Mouse (Mus musculus): ENCODE results near the gene Elovl1. TPM values are rescaled to one million over a fixed set of nuclear protein-coding genes. Genes with fewer than 3 reads are reported as not detected.

Elovl1 gene
- polyA plus RNA-seq (2021) = 63.5 TPM

- ChIA-PET CTCF (interaction anchor here (1.0 kb wide), 1 partner anchor 139 kb away, joined by 4 read pairs; no protein-coding TSS in a partner anchor), POLR2A (interaction anchor here (0.6 to 1.8 kb wide), 4 partner anchors 8 to 844 kb away, joined by 3 to 7 read pairs (median 4); partner anchors contain the start of gene Cdc20)
- in situ Hi-C loops (cut with MboI; ENCODE audit: low pct_unique_long_range_greater_than_20kb) = no loop called here
- no peak for TF ChIP-seq CTCF (IDR thresholded peaks at IDR 0.05)
- DNase-seq (ENCODE audit: low read depth, low spot score) (no peak), ATAC-seq (peak; percentile 91)
- H3K27me3 ChIP-seq = no peaks in the 10 kb centered on the region
Observed at GRCm38 (mm10) chr4:118427768-118428451, at the start of gene Elovl1. Gene Elovl1 (plus strand): TSS chr4:118428093.

- ChIA-PET CTCF (no interaction called here), POLR2A (no interaction called here)
- no peak for TF ChIP-seq CTCF (IDR thresholded peaks at IDR 0.05)
- no peak for ATAC-seq
- DNase-seq (ENCODE audit: low read depth, low spot score) = no peak
- in situ Hi-C loops (cut with MboI; ENCODE audit: low pct_unique_long_range_greater_than_20kb) = no loop called here
- no peaks in the 10 kb centered on the region for H3K27me3 ChIP-seq
Observed at GRCm38 (mm10) chr4:118383271-118383670, 44.6 kb upstream of the Elovl1 start.

GRCm38 (mm10) chr4:118387316-118387715 is 40.6 kb upstream of the Elovl1 start:
- ChIA-PET POLR2A (no interaction called here), CTCF (no interaction called here)
- ATAC-seq = no peak
- no peaks in the 10 kb centered on the region for H3K27me3 ChIP-seq
- DNase-seq (ENCODE audit: low read depth, low spot score) = no peak
- TF ChIP-seq CTCF (IDR thresholded peaks at IDR 0.05) = no peak
- in situ Hi-C loops (cut with MboI; ENCODE audit: low pct_unique_long_range_greater_than_20kb) = no loop called here

GRCm38 (mm10) chr4:118390146-118390545 is 37.7 kb upstream of the Elovl1 start:
- no peak for TF ChIP-seq CTCF (IDR thresholded peaks at IDR 0.05)
- no peak for ATAC-seq
- POLR2A ChIA-PET = no interaction called here
- in situ Hi-C loops (cut with MboI; ENCODE audit: low pct_unique_long_range_greater_than_20kb) = no loop called here
- CTCF ChIA-PET = interaction anchor here (1.5 kb wide), 1 partner anchor 11 kb away, joined by 4 read pairs; no protein-coding TSS in a partner anchor
- no peak for DNase-seq (ENCODE audit: low read depth, low spot score)
- no peaks in the 10 kb centered on the region for H3K27me3 ChIP-seq

GRCm38 (mm10) chr4:118394505-118394904 is 33.4 kb upstream of the Elovl1 start:
- ChIA-PET POLR2A (interaction anchor here (1.3 kb wide), 1 partner anchor 12 kb away, joined by 3 read pairs; no protein-coding TSS in a partner anchor), CTCF (no interaction called here)
- DNase-seq (ENCODE audit: low read depth, low spot score) (no peak), ATAC-seq (no peak)
- no peaks in the 10 kb centered on the region for H3K27me3 ChIP-seq
- in situ Hi-C loops (cut with MboI; ENCODE audit: low pct_unique_long_range_greater_than_20kb) = no loop called here
- TF ChIP-seq CTCF (IDR thresholded peaks at IDR 0.05) = no peak

GRCm38 (mm10) chr4:118395289-118395688 is 32.6 kb upstream of the Elovl1 start:
- no peaks in the 10 kb centered on the region for H3K27me3 ChIP-seq
- POLR2A ChIA-PET = no interaction called here
- DNase-seq (ENCODE audit: low read depth, low spot score) = no peak
- ATAC-seq = no peak
- CTCF ChIA-PET = no interaction called here
- no peak for TF ChIP-seq CTCF (IDR thresholded peaks at IDR 0.05)
- in situ Hi-C loops (cut with MboI; ENCODE audit: low pct_unique_long_range_greater_than_20kb) = no loop called here

- in situ Hi-C loops (cut with MboI; ENCODE audit: low pct_unique_long_range_greater_than_20kb) = no loop called here
- TF ChIP-seq CTCF (IDR thresholded peaks at IDR 0.05) = no peak
- POLR2A ChIA-PET = no interaction called here
- H3K27me3 ChIP-seq = no peaks in the 10 kb centered on the region
- DNase-seq (ENCODE audit: low read depth, low spot score) = no peak
- CTCF ChIA-PET = no interaction called here
- no peak for ATAC-seq
Observed at GRCm38 (mm10) chr4:118396433-118396832, 31.5 kb upstream of the Elovl1 start.

GRCm38 (mm10) chr4:118398400-118398799 is 29.5 kb upstream of the Elovl1 start:
- in situ Hi-C loops (cut with MboI; ENCODE audit: low pct_unique_long_range_greater_than_20kb) = no loop called here

GRCm38 (mm10) chr4:118401421-118401820 is 26.5 kb upstream of the Elovl1 start:
- no peak for TF ChIP-seq CTCF (IDR thresholded peaks at IDR 0.05)
- POLR2A ChIA-PET = no interaction called here
- ATAC-seq = no peak
- CTCF ChIA-PET = interaction anchor here (1.5 kb wide), 2 partner anchors 11 to 20 kb away, joined by 3 to 4 read pairs; no protein-coding TSS in a partner anchor
- in situ Hi-C loops (cut with MboI; ENCODE audit: low pct_unique_long_range_greater_than_20kb) = no loop called here
- H3K27me3 ChIP-seq = no peaks in the 10 kb centered on the region
- DNase-seq (ENCODE audit: low read depth, low spot score) = no peak

More at GRCm38 (mm10) chr4:118398400-118398799, 29.5 kb upstream of the Elovl1 start:
- TF ChIP-seq CTCF (IDR thresholded peaks at IDR 0.05) = no peak
- CTCF ChIA-PET = no interaction called here
- H3K27me3 ChIP-seq = no peaks in the 10 kb centered on the region
- POLR2A ChIA-PET = no interaction called here
- DNase-seq (ENCODE audit: low read depth, low spot score) = no peak
- no peak for ATAC-seq

- in situ Hi-C loops (cut with MboI; ENCODE audit: low pct_unique_long_range_greater_than_20kb) = no loop called here
- POLR2A ChIA-PET = no interaction called here
- no peak for TF ChIP-seq CTCF (IDR thresholded peaks at IDR 0.05)
- CTCF ChIA-PET = interaction anchor here (1.5 kb wide), 2 partner anchors 12 to 20 kb away, joined by 3 to 4 read pairs; no protein-coding TSS in a partner anchor
- ATAC-seq = no peak
- no peaks in the 10 kb centered on the region for H3K27me3 ChIP-seq
- no peak for DNase-seq (ENCODE audit: low read depth, low spot score)
Observed at GRCm38 (mm10) chr4:118401918-118402317, 26.0 kb upstream of the Elovl1 start.

GRCm38 (mm10) chr4:118402701-118403100 is 25.2 kb upstream of the Elovl1 start:
- no peak for ATAC-seq
- ChIA-PET CTCF (interaction anchor here (1.5 kb wide), 1 partner anchor 19 kb away, joined by 3 read pairs; no protein-coding TSS in a partner anchor), POLR2A (no interaction called here)
- no peaks in the 10 kb centered on the region for H3K27me3 ChIP-seq
- in situ Hi-C loops (cut with MboI; ENCODE audit: low pct_unique_long_range_greater_than_20kb) = no loop called here
- no peak for DNase-seq (ENCODE audit: low read depth, low spot score)
- no peak for TF ChIP-seq CTCF (IDR thresholded peaks at IDR 0.05)

Measured in Patski (cell line).